Mouse (Mus musculus) hindbrain, embryonic 14.5 days (tissue): ENCODE measurements at regions not wholly inside any gene's neighbourhood (a gene's known extent, or its start where the extent isn't known, plus 50 kb on each side); places are given as distances from the start of the nearest gene placed in this dataset.

Experiments used
- ATAC-seq: fragments of 200-750 bp; cut with Nextera tagmentation; 2 replicates; pipeline ENCODE4 v1.8.0; 2017; ENCODE audit warnings: moderate number of reproducible peaks, mild to moderate bottlenecking, moderate TSS enrichment, moderate library complexity; ENCODE audit not compliant: low FRiP score
- DNase-seq: peaks from one replicate; pipeline ENCODE4 v3.0.0-alpha.2; 2015; ENCODE audit warnings: low spot score
- H3K27ac ChIP-seq: fragments of 300-500 bp; sonication (generic); 2 replicates; pipeline ENCODE4 v1.5.1; 2014; ENCODE audit warnings: mild to moderate bottlenecking, moderate library complexity
- H3K27me3 ChIP-seq: fragments of 300-500 bp; sonication (generic); 2 replicates; pipeline ENCODE4 v1.6.1; 2014; ENCODE audit warnings: mild to moderate bottlenecking, low read length, mixed read lengths; ENCODE audit not compliant: control insufficient read depth, insufficient read depth
- H3K36me3 ChIP-seq: fragments of 300-500 bp; sonication (generic); replicated peaks from 2 replicates; pipeline ENCODE4 v1.6.1; 2014; ENCODE audit not compliant: control insufficient read depth, insufficient read depth
- H3K4me1 ChIP-seq: fragments of 300-500 bp; sonication (generic); replicated peaks from 2 replicates; pipeline ENCODE4 v1.6.1; 2014; ENCODE audit warnings: antibody characterized with exemption, low read length, mixed read lengths; ENCODE audit not compliant: control insufficient read depth, insufficient read depth
- H3K4me2 ChIP-seq: fragments of 300-500 bp; sonication (generic); replicated peaks from 2 replicates; pipeline ENCODE4 v1.6.1; 2014; ENCODE audit warnings: mild to moderate bottlenecking, moderate library complexity
- H3K4me3 ChIP-seq: fragments of 300-500 bp; sonication (generic); replicated peaks from 2 replicates; pipeline ENCODE4 v1.5.1; 2014; ENCODE audit warnings: mild to moderate bottlenecking, low read length
- H3K9ac ChIP-seq: fragments of 300-500 bp; sonication (generic); 2 replicates; pipeline ENCODE4 v1.6.1; 2014
- H3K9me3 ChIP-seq: fragments of 300-500 bp; sonication (generic); 2 replicates; pipeline ENCODE4 v1.6.1; 2016; ENCODE audit warnings: low read length; ENCODE audit not compliant: control insufficient read depth
- WGBS: fragments of 180-500 bp; shearing (Covaris S2); extraction: QIAGEN DNeasy Blood & Tissue Kit; methylation state at CpG from one replicate; pipeline ENCODE4 v1.1.7; 2014; 5-methylcytosine and 5-hydroxymethylcytosine counted together

GRCm38 (mm10) chr3:61740088-61740487 is 374.3 kb upstream of the B430305J03Rik start:
- Histone ChIP-seq H3K9ac (no peak overlapping the region), H3K4me3 (no peak overlapping the region), H3K27ac (0 out of 2 replicates have a peak overlapping the region, but pooled peaks have one; percentile 9), H3K4me2 (no peak overlapping the region), H3K36me3 (no peaks in the 10 kb centered on the region), H3K27me3 (no peaks in the 10 kb centered on the region), H3K4me1 (no peaks in the 10 kb centered on the region), H3K9me3 (no peaks in the 10 kb centered on the region)
- WGBS: 34% methylated on average over 2 of the region's 2 CpGs
- ATAC-seq: no peak; the same call in 1 of the 2 replicates
- no peak for DNase-seq

- Histone ChIP-seq H3K9ac (no peak overlapping the region), H3K27ac (no peak overlapping the region), H3K36me3 (no peaks in the 10 kb centered on the region), H3K9me3 (no peaks in the 10 kb centered on the region), H3K4me3 (no peak overlapping the region), H3K4me1 (no peaks in the 10 kb centered on the region), H3K27me3 (no peaks in the 10 kb centered on the region), H3K4me2 (no peak overlapping the region)
- ATAC-seq: peak; percentile 46; the same call in 1 of the 2 replicates
- 67% methylated on average over 1 of the region's 1 CpGs for WGBS
- no peak for DNase-seq
These were observed 372.8 kb upstream of the B430305J03Rik start for GRCm38 (mm10) chr3:61738528-61738927.

- H3K9me3 ChIP-seq: no peaks in the 10 kb centered on the region
- no peak for DNase-seq
- H3K4me2 ChIP-seq: no peak overlapping the region
- H3K27me3 ChIP-seq: no peaks in the 10 kb centered on the region
- ATAC-seq: no peak
- H3K27ac ChIP-seq: no peak overlapping the region
- no peak overlapping the region for H3K9ac ChIP-seq
- no peak overlapping the region for H3K4me3 ChIP-seq
- H3K36me3 ChIP-seq: no peaks in the 10 kb centered on the region
- whole genome bisulfite sequencing: 72% methylated on average over 2 of the region's 2 CpGs
- H3K4me1 ChIP-seq: no peaks in the 10 kb centered on the region
These were observed 351.0 kb upstream of the B430305J03Rik start for GRCm38 (mm10) chr3:61716785-61717184.

- Histone ChIP-seq H3K4me1 (no peaks in the 10 kb centered on the region), H3K36me3 (no peaks in the 10 kb centered on the region), H3K9me3 (no peaks in the 10 kb centered on the region), H3K27me3 (no peaks in the 10 kb centered on the region), H3K4me3 (no peak overlapping the region), H3K9ac (no peak overlapping the region), H3K27ac (no peak overlapping the region), H3K4me2 (no peak overlapping the region)
- 75% methylated on average over 4 of the region's 4 CpGs for WGBS
- ATAC-seq: no peak
- peak; percentile 31 for DNase-seq
These were observed 322.4 kb upstream of the B430305J03Rik start for GRCm38 (mm10) chr3:61687933-61688705.

- H3K9ac ChIP-seq: no peak overlapping the region
- DNase-seq: no peak
- WGBS: 84% methylated on average over 1 of the region's 1 CpGs
- no peak overlapping the region for H3K4me3 ChIP-seq
- no peak for ATAC-seq
- H3K27ac ChIP-seq: no peak overlapping the region
- no peak overlapping the region for H3K4me2 ChIP-seq
- H3K9me3 ChIP-seq: no peaks in the 10 kb centered on the region
- no peaks in the 10 kb centered on the region for H3K4me1 ChIP-seq
- H3K36me3 ChIP-seq: no peaks in the 10 kb centered on the region
- no peaks in the 10 kb centered on the region for H3K27me3 ChIP-seq
These were observed 305.1 kb upstream of the B430305J03Rik start for GRCm38 (mm10) chr3:61670874-61671273.

- peak; percentile 42 for DNase-seq
- Histone ChIP-seq H3K9ac (no peak overlapping the region), H3K36me3 (no peaks in the 10 kb centered on the region), H3K4me2 (no peak overlapping the region), H3K4me1 (no peaks in the 10 kb centered on the region), H3K27ac (no peak overlapping the region), H3K4me3 (no peak overlapping the region), H3K9me3 (no peaks in the 10 kb centered on the region), H3K27me3 (no peaks in the 10 kb centered on the region)
- ATAC-seq: no peak
- 54% methylated on average over 2 of the region's 2 CpGs for WGBS
These were observed 290.4 kb upstream of the B430305J03Rik start for GRCm38 (mm10) chr3:61656143-61656542.

GRCm38 (mm10) chr3:61628535-61628934 is 262.8 kb upstream of the B430305J03Rik start:
- H3K4me1 ChIP-seq: no peaks in the 10 kb centered on the region
- H3K4me3 ChIP-seq: no peak overlapping the region
- ATAC-seq (no peak), DNase-seq (no peak)
- H3K9me3 ChIP-seq: no peaks in the 10 kb centered on the region
- no peak overlapping the region for H3K9ac ChIP-seq
- H3K27ac ChIP-seq: no peak overlapping the region
- no peaks in the 10 kb centered on the region for H3K36me3 ChIP-seq
- no peak overlapping the region for H3K4me2 ChIP-seq
- 0 out of 2 replicates have a peak, but pooled peaks cover 3% of the 10 kb centered on the region for H3K27me3 ChIP-seq

- Histone ChIP-seq H3K9ac (no peak overlapping the region), H3K4me3 (no peak overlapping the region), H3K9me3 (no peaks in the 10 kb centered on the region), H3K4me1 (no peaks in the 10 kb centered on the region), H3K36me3 (no peaks in the 10 kb centered on the region), H3K4me2 (no peak overlapping the region), H3K27ac (no peak overlapping the region), H3K27me3 (0 out of 2 replicates have a peak, but pooled peaks cover 3% of the 10 kb centered on the region)
- no peak; the same call in 1 of the 2 replicates for ATAC-seq
- no peak for DNase-seq
- 36% methylated on average over 3 of the region's 3 CpGs for WGBS
These were observed 262.3 kb upstream of the B430305J03Rik start for GRCm38 (mm10) chr3:61628099-61628498.

- 0 out of 2 replicates have a peak, but pooled peaks cover 3% of the 10 kb centered on the region for H3K27me3 ChIP-seq
- H3K4me3 ChIP-seq: no peak overlapping the region
- H3K9me3 ChIP-seq: no peaks in the 10 kb centered on the region
- DNase-seq (no peak), ATAC-seq (no peak)
- WGBS: 34% methylated on average over 4 of the region's 4 CpGs
- H3K36me3 ChIP-seq: no peaks in the 10 kb centered on the region
- no peak overlapping the region for H3K9ac ChIP-seq
- H3K27ac ChIP-seq: no peak overlapping the region
- no peaks in the 10 kb centered on the region for H3K4me1 ChIP-seq
- no peak overlapping the region for H3K4me2 ChIP-seq
These were observed 258.3 kb upstream of the B430305J03Rik start for GRCm38 (mm10) chr3:61623954-61624487.
